Mouse (Mus musculus) urinary bladder, postnatal 14 days (tissue): Measurements from ENCODE around the gene Rnf24.

Experiments used
- DNase-seq: peaks from one replicate; pipeline ENCODE4 v3.0.0; 2021; ENCODE audit warnings: low spot score

The Rnf24 gene

GRCm38 (mm10) chr2:131262680-131263670 lies 89.7 kb downstream of the Rnf24 start:
- no peak for DNase-seq

GRCm38 (mm10) chr2:131262213-131262672 lies 90.4 kb downstream of the Rnf24 start, which contains the start of gene Pank2:
TSS of gene Pank2 (plus strand) at chr2:131262495.
- peak; percentile 97 for DNase-seq

- no peak for DNase-seq
These were observed 91.0 kb downstream of the Rnf24 start for GRCm38 (mm10) chr2:131261481-131262212.

GRCm38 (mm10) chr2:131260544-131261307 lies 92.0 kb downstream of the Rnf24 start:
- no peak for DNase-seq

- DNase-seq: no peak
These were observed 94.0 kb downstream of the Rnf24 start for GRCm38 (mm10) chr2:131258693-131259092.

- DNase-seq: no peak
These were observed 97.0 kb downstream of the Rnf24 start for GRCm38 (mm10) chr2:131255738-131256137.

DNA sequence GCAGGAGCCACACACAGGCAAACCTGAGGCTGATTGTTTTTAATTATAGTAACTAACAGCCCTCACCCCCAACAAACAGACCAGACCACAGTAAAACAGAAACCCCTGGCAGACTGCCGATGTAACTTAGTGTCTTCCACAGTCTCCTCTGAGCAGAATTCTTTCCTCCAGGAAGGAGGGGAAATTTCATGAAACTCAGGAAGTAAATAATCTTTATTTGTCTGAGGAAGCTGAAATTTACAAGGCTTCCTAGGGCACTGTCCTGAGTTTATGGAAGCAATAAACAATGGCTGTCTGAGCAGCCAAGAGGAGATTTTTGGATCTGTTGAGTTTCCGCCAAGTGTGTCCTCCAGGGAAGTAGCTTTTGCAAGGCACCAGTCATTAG lies 98.4 kb downstream of the Rnf24 start:
- peak; percentile 34 for DNase-seq

GRCm38 (mm10) chr2:131253681-131254328 lies 98.9 kb downstream of the Rnf24 start:
- peak; percentile 75 for DNase-seq
